Mouse (Mus musculus): ENCODE measurements around the gene Cisd2. TPM values are rescaled to one million over a fixed set of nuclear protein-coding genes. Genes with fewer than 3 reads are reported as not detected.

Gene Cisd2
- polyA plus RNA-seq (2017; shearing (Covaris generic)): 76.5 TPM

GRCm38 (mm10) chr3:135423608-135424212 is at the start of gene Cisd2:
Cisd2 (minus strand) TSS chr3:135423925.

GRCm38 (mm10) chr3:135437758-135438495 is 14.2 kb upstream of the Cisd2 start, which contains the start of gene Ube2d3:
Ube2d3 (plus strand) TSS chr3:135438149.

Other genes with a start within 250 kb of the Cisd2 start
- gene Cenpe, start 211.4 kb downstream of the Cisd2 start, polyA plus RNA-seq (2017; shearing (Covaris generic)): 1.3 TPM
- 0.38 TPM for gene Bdh2, start 142.7 kb downstream of the Cisd2 start, polyA plus RNA-seq (2017; shearing (Covaris generic))
- gene Slc9b2, start 116.2 kb downstream of the Cisd2 start, polyA plus RNA-seq (2017; shearing (Covaris generic)): 12.3 TPM
- gene Slc9b1, start 75.9 kb downstream of the Cisd2 start, polyA plus RNA-seq (2017; shearing (Covaris generic)): 0.67 TPM
- 660 TPM for gene Ube2d3, start 14.2 kb upstream of the Cisd2 start, polyA plus RNA-seq (2017; shearing (Covaris generic))
- 30.6 TPM for gene Manba, start 61.7 kb upstream of the Cisd2 start, polyA plus RNA-seq (2017; shearing (Covaris generic))

Measured in CD4-positive, CD25-positive, alpha-beta regulatory T cell (primary cell).